Mouse (Mus musculus): Measurements from ENCODE around the gene Slc25a4. TPM values are rescaled to one million over a fixed set of nuclear protein-coding genes. Genes with fewer than 3 reads are reported as not detected.

Slc25a4 gene
- polyA plus RNA-seq (2012; ENCODE audit: low replicate concordance), result 9.9 and 31.0 TPM in 2 replicates

DNA sequence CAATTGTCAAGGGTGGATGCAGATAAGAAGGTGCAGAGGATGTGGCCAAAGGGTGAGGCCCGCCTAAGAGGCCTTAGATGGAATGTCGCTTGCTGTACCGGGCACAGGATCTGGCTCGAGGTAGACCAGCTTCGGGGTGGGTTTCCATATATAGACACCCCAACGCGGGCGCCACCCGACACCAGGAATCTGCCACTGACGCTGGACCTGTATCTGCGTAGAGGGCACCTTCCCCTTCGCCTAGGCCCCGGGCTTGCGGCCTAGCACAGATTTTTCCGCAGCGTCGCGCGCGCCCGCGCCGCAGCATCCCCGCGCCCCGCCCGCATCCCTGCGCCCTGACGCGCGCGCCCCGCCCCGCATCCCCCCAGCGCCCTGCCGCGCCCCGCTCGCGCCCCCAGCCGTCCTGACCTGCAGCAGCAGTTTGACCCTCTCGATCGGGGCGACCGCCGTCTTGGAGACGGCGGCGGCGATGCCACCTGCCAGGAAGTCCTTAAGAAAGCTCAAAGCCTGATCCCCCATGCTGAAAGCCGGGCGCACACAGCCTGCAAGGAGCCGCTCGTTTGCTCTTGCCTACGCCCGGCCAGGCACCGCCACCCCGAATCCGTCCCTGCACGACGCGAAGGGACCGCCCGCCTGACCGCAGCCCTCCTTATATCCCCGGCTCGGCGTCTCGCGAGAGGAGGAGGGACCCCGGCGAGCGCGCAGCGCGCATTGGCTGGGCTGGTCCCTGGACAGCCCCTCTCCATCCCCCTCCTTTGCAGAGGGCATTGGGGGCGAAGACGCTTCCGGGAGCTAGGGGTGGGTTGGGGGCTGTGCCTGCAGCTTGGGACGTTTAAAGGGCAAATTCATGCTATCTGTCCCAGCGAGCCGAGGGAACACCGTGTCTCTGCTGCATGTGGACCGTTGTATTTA lies at the start of gene Slc25a4:
Slc25a4 (minus strand) TSS at position 881 of the 912 bp plus-strand sequence.

Other genes with a start within 250 kb of the Slc25a4 start
- gene 1700029J07Rik, start 236.0 kb downstream of the Slc25a4 start, polyA plus RNA-seq (2012; ENCODE audit: low replicate concordance), result not detected in 2 replicates
- gene Ufsp2, start 235.8 kb downstream of the Slc25a4 start, polyA plus RNA-seq (2012; ENCODE audit: low replicate concordance), result 0.63 TPM in 1 of 2 replicates, not detected in the other
- 0.09 and 0.15 TPM in 2 replicates for gene Lrp2bp, start 212.0 kb downstream of the Slc25a4 start, polyA plus RNA-seq (2012; ENCODE audit: low replicate concordance)
- gene Ankrd37, start 205.6 kb downstream of the Slc25a4 start, polyA plus RNA-seq (2012; ENCODE audit: low replicate concordance), result 3.5 and 5.1 TPM in 2 replicates
- 1.2 and 1.6 TPM in 2 replicates for gene Cfap97, start 59.5 kb downstream of the Slc25a4 start, polyA plus RNA-seq (2012; ENCODE audit: low replicate concordance)
- gene Snx25, start 59.1 kb downstream of the Slc25a4 start, polyA plus RNA-seq (2012; ENCODE audit: low replicate concordance), result 4.9 and 6.6 TPM in 2 replicates
- gene Helt, start 83.4 kb upstream of the Slc25a4 start, polyA plus RNA-seq (2012; ENCODE audit: low replicate concordance), result not detected in 2 replicates